Mouse (Mus musculus): ENCODE measurements at regions not wholly inside any gene's neighbourhood (a gene's known extent, or its start where the extent isn't known, plus 50 kb on each side); places are given as distances from the start of the nearest gene placed in this dataset.

GRCm38 (mm10) chr2:81089121-81089520, 472.1 kb downstream of the Nup35 start:
- Histone ChIP-seq H3K9me3 (ENCODE audit: control insufficient read depth, low read length) (no peaks in the 10 kb centered on the region), H3K9ac (ENCODE audit: low read depth, low read length, severe bottlenecking) (no peak overlapping the region), H3K4me1 (ENCODE audit: control insufficient read depth, insufficient read depth, low read length) (peaks cover 8% of the 10 kb centered on the region; the same call in 1 of the 2 replicates), H3K27ac (replicated peaks; ENCODE audit: low read depth, low read length) (no peak overlapping the region), H3K4me2 (replicated peaks; ENCODE audit: low read depth, low read length, severe bottlenecking) (no peak overlapping the region), H3K27me3 (ENCODE audit: control insufficient read depth, insufficient read depth, low read length) (no peaks in the 10 kb centered on the region), H3K36me3 (ENCODE audit: control insufficient read depth, insufficient read depth, low read length) (no peaks in the 10 kb centered on the region), H3K4me3 (replicated peaks; ENCODE audit: low read length) (no peak overlapping the region)
- TF ChIP-seq POLR2A (IDR thresholded peaks at IDR 0.05; ENCODE audit: borderline replicate concordance, extremely low read depth, insufficient read depth, insufficient read length), result no peak
- peak; percentile 41; the same call in 1 of the 2 replicates for ATAC-seq (ENCODE audit: low FRiP score, low read depth)
- DNase-seq (ENCODE audit: low spot score), result peak; percentile 6

- no peak overlapping the region for H3K4me2 ChIP-seq (replicated peaks; ENCODE audit: low read depth, low read length, severe bottlenecking)
- no peaks in the 10 kb centered on the region for H3K9me3 ChIP-seq (ENCODE audit: control insufficient read depth, low read length)
- H3K36me3 ChIP-seq (ENCODE audit: control insufficient read depth, insufficient read depth, low read length), result no peaks in the 10 kb centered on the region
- no peak overlapping the region for H3K27ac ChIP-seq (replicated peaks; ENCODE audit: low read depth, low read length)
- no peak for TF ChIP-seq POLR2A (IDR thresholded peaks at IDR 0.05; ENCODE audit: borderline replicate concordance, extremely low read depth, insufficient read depth, insufficient read length)
- no peaks in the 10 kb centered on the region for H3K27me3 ChIP-seq (ENCODE audit: control insufficient read depth, insufficient read depth, low read length)
- DNase-seq (ENCODE audit: low spot score) (no peak), ATAC-seq (ENCODE audit: low FRiP score, low read depth) (no peak)
- H3K9ac ChIP-seq (ENCODE audit: low read depth, low read length, severe bottlenecking), result no peak overlapping the region
- H3K4me1 ChIP-seq (ENCODE audit: control insufficient read depth, insufficient read depth, low read length), result no peaks in the 10 kb centered on the region
- 7% methylated on average over 3 of the region's 3 CpGs for WGBS
- H3K4me3 ChIP-seq (replicated peaks; ENCODE audit: low read length), result no peak overlapping the region
Observed at GRCm38 (mm10) chr2:81105834-81106233, 488.8 kb downstream of the Nup35 start.

GRCm38 (mm10) chr2:81118757-81119156, 501.7 kb downstream of the Nup35 start:
- 86% methylated on average over 2 of the region's 2 CpGs for WGBS
- Histone ChIP-seq H3K9ac (ENCODE audit: low read depth, low read length, severe bottlenecking) (no peak overlapping the region), H3K27ac (replicated peaks; ENCODE audit: low read depth, low read length) (no peak overlapping the region), H3K36me3 (ENCODE audit: control insufficient read depth, insufficient read depth, low read length) (no peaks in the 10 kb centered on the region), H3K4me1 (ENCODE audit: control insufficient read depth, insufficient read depth, low read length) (no peaks in the 10 kb centered on the region; the same call in 1 of the 2 replicates), H3K4me2 (replicated peaks; ENCODE audit: low read depth, low read length, severe bottlenecking) (no peak overlapping the region), H3K9me3 (ENCODE audit: control insufficient read depth, low read length) (no peaks in the 10 kb centered on the region), H3K27me3 (ENCODE audit: control insufficient read depth, insufficient read depth, low read length) (no peaks in the 10 kb centered on the region), H3K4me3 (replicated peaks; ENCODE audit: low read length) (no peak overlapping the region)
- DNase-seq (ENCODE audit: low spot score), result no peak
- TF ChIP-seq POLR2A (IDR thresholded peaks at IDR 0.05; ENCODE audit: borderline replicate concordance, extremely low read depth, insufficient read depth, insufficient read length), result no peak
- no peak for ATAC-seq (ENCODE audit: low FRiP score, low read depth)

GRCm38 (mm10) chr2:81120460-81121051, 503.5 kb downstream of the Nup35 start:
- Histone ChIP-seq H3K4me3 (replicated peaks; ENCODE audit: low read length) (no peak overlapping the region), H3K27me3 (ENCODE audit: control insufficient read depth, insufficient read depth, low read length) (no peaks in the 10 kb centered on the region), H3K4me2 (replicated peaks; ENCODE audit: low read depth, low read length, severe bottlenecking) (no peak overlapping the region), H3K4me1 (ENCODE audit: control insufficient read depth, insufficient read depth, low read length) (no peaks in the 10 kb centered on the region; the same call in 1 of the 2 replicates), H3K27ac (replicated peaks; ENCODE audit: low read depth, low read length) (no peak overlapping the region), H3K9me3 (ENCODE audit: control insufficient read depth, low read length) (no peaks in the 10 kb centered on the region), H3K36me3 (ENCODE audit: control insufficient read depth, insufficient read depth, low read length) (no peaks in the 10 kb centered on the region), H3K9ac (ENCODE audit: low read depth, low read length, severe bottlenecking) (no peak overlapping the region)
- DNase-seq (ENCODE audit: low spot score), result no peak
- no peak for TF ChIP-seq POLR2A (IDR thresholded peaks at IDR 0.05; ENCODE audit: borderline replicate concordance, extremely low read depth, insufficient read depth, insufficient read length)
- ATAC-seq (ENCODE audit: low FRiP score, low read depth), result peak; percentile 60; the same call in 1 of the 2 replicates
- WGBS, result 22% methylated on average over 2 of the region's 2 CpGs

GRCm38 (mm10) chr2:81136473-81137082, 519.5 kb downstream of the Nup35 start:
- Histone ChIP-seq H3K4me3 (replicated peaks; ENCODE audit: low read length) (no peak overlapping the region), H3K4me2 (replicated peaks; ENCODE audit: low read depth, low read length, severe bottlenecking) (no peak overlapping the region), H3K4me1 (ENCODE audit: control insufficient read depth, insufficient read depth, low read length) (peaks cover 6% of the 10 kb centered on the region; the same call in 1 of the 2 replicates), H3K27me3 (ENCODE audit: control insufficient read depth, insufficient read depth, low read length) (no peaks in the 10 kb centered on the region), H3K9me3 (ENCODE audit: control insufficient read depth, low read length) (no peaks in the 10 kb centered on the region), H3K27ac (replicated peaks; ENCODE audit: low read depth, low read length) (no peak overlapping the region), H3K36me3 (ENCODE audit: control insufficient read depth, insufficient read depth, low read length) (no peaks in the 10 kb centered on the region), H3K9ac (ENCODE audit: low read depth, low read length, severe bottlenecking) (no peak overlapping the region)
- ATAC-seq (ENCODE audit: low FRiP score, low read depth) (no peak), DNase-seq (ENCODE audit: low spot score) (no peak)
- WGBS, result 64% methylated on average over 2 of the region's 2 CpGs
- TF ChIP-seq POLR2A (IDR thresholded peaks at IDR 0.05; ENCODE audit: borderline replicate concordance, extremely low read depth, insufficient read depth, insufficient read length), result no peak
